Mouse (Mus musculus) forebrain, embryonic 15.5 days (tissue): ENCODE measurements around the gene Aadacl3. TPM values are rescaled to one million over a fixed set of nuclear protein-coding genes. Genes with fewer than 3 reads are reported as not detected.

Source experiments
- ATAC-seq: fragments of 200-750 bp; cut with Nextera tagmentation; replicated peaks from 2 replicates; pipeline ENCODE4 v1.8.0; 2017; ENCODE audit warnings: mild to moderate bottlenecking, moderate TSS enrichment, moderate library complexity
- H3K27ac ChIP-seq: fragments of 300-500 bp; sonication (generic); replicated peaks from 2 replicates; pipeline ENCODE4 v1.5.1; 2015; ENCODE audit warnings: mild to moderate bottlenecking, inconsistent platforms
- H3K27me3 ChIP-seq: fragments of 300-500 bp; sonication (generic); 2 replicates; pipeline ENCODE4 v1.6.1; 2015; ENCODE audit warnings: inconsistent platforms
- H3K36me3 ChIP-seq: fragments of 300-500 bp; sonication (generic); 2 replicates; pipeline ENCODE4 v1.6.1; 2015; ENCODE audit warnings: mild to moderate bottlenecking, inconsistent platforms
- H3K4me1 ChIP-seq: fragments of 300-500 bp; sonication (generic); 2 replicates; pipeline ENCODE4 v1.6.1; 2015; ENCODE audit warnings: inconsistent platforms
- H3K4me2 ChIP-seq: fragments of 300-500 bp; sonication (generic); replicated peaks from 2 replicates; pipeline ENCODE4 v1.6.1; 2015; ENCODE audit warnings: mild to moderate bottlenecking, inconsistent platforms
- H3K4me3 ChIP-seq: fragments of 300-500 bp; sonication (generic); 2 replicates; pipeline ENCODE4 v1.5.1; 2015; ENCODE audit warnings: mild to moderate bottlenecking, inconsistent platforms
- H3K9ac ChIP-seq: fragments of 300-500 bp; sonication (generic); replicated peaks from 2 replicates; pipeline ENCODE4 v1.6.1; 2015; ENCODE audit warnings: mild to moderate bottlenecking, inconsistent platforms
- H3K9me3 ChIP-seq: fragments of 300-500 bp; sonication (generic); 2 replicates; pipeline ENCODE4 v1.6.1; 2016; ENCODE audit warnings: inconsistent platforms
- WGBS: fragments of 180-500 bp; shearing (Covaris S2); methylation state at CpG from one replicate; pipeline ENCODE4 v1.1.7; 2015; ENCODE audit warnings: mixed read lengths; 5-methylcytosine and 5-hydroxymethylcytosine counted together
- polyA plus RNA-seq: library from polyadenylated mRNA; unstranded; fragments of >200 nt; fragmentation: Nextera tagmentation; extraction: Ambion mirVana; gene quantifications from 2 replicates; pipeline ENCODE4 v1.2.1, GENCODE M21; 2015

Aadacl3 gene
- polyA plus RNA-seq, 1 experiment from 2014 or later, result not detected

DNA sequence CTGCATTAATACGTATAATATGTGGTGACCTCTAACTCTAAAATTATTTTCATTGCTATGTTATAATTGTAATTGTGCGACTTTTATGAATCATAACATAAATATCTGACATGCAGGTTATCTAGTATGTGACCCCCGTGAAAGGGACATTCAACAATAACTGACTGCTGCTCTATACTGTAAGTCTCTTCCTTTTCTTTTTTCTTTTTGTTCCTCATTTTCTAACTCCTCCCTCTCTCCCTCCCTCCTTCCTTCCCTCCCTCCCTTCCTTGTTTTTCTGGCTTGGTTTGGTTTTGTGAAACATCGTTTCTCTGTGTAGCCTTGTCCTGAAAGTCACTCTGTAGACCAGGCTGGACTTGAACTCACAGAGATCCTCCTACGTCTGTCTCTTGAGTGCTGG lies 39.0 kb downstream of the Aadacl3 start:
- H3K4me1 ChIP-seq, result no peaks in the 10 kb centered on the region
- H3K27me3 ChIP-seq, result no peaks in the 10 kb centered on the region
- no peak for ATAC-seq
- WGBS, result 79% methylated on average over 5 of the region's 5 CpGs
- H3K9me3 ChIP-seq, result peaks cover 12% of the 10 kb centered on the region; the same call in 1 of the 2 replicates
- H3K4me2 ChIP-seq, result no peak overlapping the region
- H3K36me3 ChIP-seq, result no peaks in the 10 kb centered on the region
- no peak overlapping the region for H3K9ac ChIP-seq
- no peak overlapping the region for H3K4me3 ChIP-seq
- no peak overlapping the region for H3K27ac ChIP-seq

DNA sequence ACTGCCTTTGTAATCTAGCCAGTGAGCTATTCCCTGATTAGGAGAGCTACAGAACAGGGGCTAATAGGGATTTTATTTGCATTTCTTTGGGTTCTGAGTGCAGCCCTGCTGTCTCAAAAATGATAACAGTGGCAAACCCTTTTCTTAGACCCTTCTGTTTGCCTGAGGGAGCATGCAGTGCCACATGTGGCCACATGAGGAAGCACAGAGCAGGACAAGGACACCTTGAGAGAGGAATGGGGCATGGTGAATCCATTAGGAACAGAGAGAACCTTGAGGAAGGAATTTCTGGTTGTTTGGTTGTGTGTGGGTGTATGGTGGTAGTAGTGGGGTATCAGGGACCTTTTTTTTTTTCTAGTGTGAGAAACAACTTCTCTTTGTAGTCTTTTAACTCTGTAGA lies 42.9 kb downstream of the Aadacl3 start:
- no peak overlapping the region for H3K4me2 ChIP-seq
- no peak overlapping the region for H3K27ac ChIP-seq
- H3K9ac ChIP-seq, result no peak overlapping the region
- peaks cover 28% of the 10 kb centered on the region for H3K9me3 ChIP-seq
- no peak overlapping the region for H3K4me3 ChIP-seq
- no peaks in the 10 kb centered on the region for H3K27me3 ChIP-seq
- no peaks in the 10 kb centered on the region for H3K4me1 ChIP-seq
- no peak for ATAC-seq
- H3K36me3 ChIP-seq, result no peaks in the 10 kb centered on the region

DNA sequence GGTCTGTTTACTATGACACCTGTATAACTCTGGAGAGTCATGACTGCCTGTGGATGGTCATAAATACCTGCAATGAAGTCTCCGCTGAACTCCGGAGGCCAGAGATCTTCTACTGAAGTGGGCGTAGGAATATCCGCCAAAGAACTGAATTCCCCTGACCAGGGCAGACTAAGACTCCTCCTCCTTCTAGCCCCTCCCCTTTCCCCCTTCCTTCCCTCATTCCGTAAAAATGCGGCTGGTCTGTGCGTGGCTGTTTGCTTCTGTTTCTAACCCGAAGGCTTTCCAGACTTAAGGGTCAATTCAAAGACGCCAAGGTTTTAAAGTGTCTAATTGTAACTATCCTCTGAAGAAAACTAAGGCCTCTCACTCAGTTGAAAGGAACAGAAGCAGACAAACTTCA lies 55.3 kb downstream of the Aadacl3 start, which contains the start of gene Pramef12:
TSS of gene Pramef12 (minus strand) at position 175 of the 400 bp plus-strand sequence.
- peaks cover 26% of the 10 kb centered on the region for H3K9me3 ChIP-seq
- H3K4me3 ChIP-seq, result no peak within 1 kb of the TSS
- H3K36me3 ChIP-seq, result no peaks in the 10 kb centered on the region
- WGBS, result 87% methylated on average over 9 of the region's 9 CpGs
- H3K27ac ChIP-seq, result no peak within 1 kb of the TSS
- no peak for ATAC-seq
- no peak within 1 kb of the TSS for H3K9ac ChIP-seq
- no peaks in the 10 kb centered on the region for H3K27me3 ChIP-seq
- no peaks in the 10 kb centered on the region for H3K4me1 ChIP-seq
- H3K4me2 ChIP-seq, result no peak within 1 kb of the TSS

DNA sequence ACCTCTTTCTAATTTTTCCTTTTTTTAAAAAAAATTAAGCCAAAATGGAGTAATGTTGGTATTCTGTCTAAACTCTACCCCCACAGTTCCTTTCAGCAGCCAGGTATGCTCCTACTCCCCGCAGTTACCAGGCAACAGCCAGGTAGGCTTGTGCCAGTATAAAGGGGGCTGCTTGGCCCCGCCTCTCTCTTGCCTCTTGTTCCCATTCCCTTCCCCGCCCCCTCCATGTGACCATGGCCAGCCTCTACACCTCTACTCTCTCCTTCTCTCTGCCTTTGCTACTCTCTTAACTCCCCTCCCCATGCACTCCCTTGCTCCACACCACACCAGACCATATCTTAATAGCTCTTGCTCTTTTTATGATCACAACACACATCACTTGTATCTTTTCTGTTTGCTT lies 57.3 kb downstream of the Aadacl3 start:
- Histone ChIP-seq H3K27me3 (no peaks in the 10 kb centered on the region), H3K4me1 (no peaks in the 10 kb centered on the region), H3K9ac (no peak overlapping the region), H3K4me3 (no peak overlapping the region), H3K4me2 (no peak overlapping the region), H3K27ac (no peak overlapping the region), H3K9me3 (peaks cover 20% of the 10 kb centered on the region), H3K36me3 (no peaks in the 10 kb centered on the region)
- ATAC-seq, result no peak
- WGBS, result 60% methylated on average over 3 of the region's 3 CpGs

DNA sequence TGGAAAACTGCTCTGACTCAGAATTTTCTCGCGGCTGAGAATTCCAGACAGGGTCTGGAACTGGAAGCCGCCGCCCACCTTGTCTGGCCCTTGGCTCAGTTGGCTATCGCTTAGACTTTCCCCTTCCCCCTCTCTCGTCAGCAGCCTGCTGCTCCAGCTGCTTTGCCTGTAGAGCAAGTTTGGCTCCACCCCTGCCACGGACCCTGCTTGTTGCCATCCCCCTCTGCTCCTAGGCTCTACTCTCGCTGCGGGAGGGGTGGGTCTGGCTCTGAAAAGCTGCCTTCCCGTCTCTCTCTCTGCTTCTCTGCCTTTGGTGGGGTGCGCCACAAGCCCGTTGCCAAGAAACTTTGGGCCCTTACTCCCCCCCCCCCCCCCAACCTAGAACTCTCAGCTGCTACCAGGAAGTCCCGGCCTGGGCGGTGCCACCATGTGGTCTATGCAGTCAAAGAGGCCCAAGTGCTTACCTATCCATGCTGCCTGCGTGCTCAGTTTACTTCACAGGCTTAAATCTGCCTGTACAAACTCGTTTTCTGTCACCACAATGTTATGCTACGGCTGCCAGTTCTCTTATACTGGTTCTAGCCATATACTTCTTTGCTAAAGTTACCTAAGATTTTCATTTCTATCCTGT lies 59.0 kb downstream of the Aadacl3 start:
- H3K4me3 ChIP-seq, result no peak overlapping the region
- no peak for ATAC-seq
- H3K27ac ChIP-seq, result no peak overlapping the region
- no peak overlapping the region for H3K9ac ChIP-seq
- H3K27me3 ChIP-seq, result no peaks in the 10 kb centered on the region
- no peaks in the 10 kb centered on the region for H3K36me3 ChIP-seq
- H3K4me2 ChIP-seq, result no peak overlapping the region
- H3K4me1 ChIP-seq, result no peaks in the 10 kb centered on the region
- peaks cover 14% of the 10 kb centered on the region for H3K9me3 ChIP-seq
- WGBS, result 11% methylated on average over 17 of the region's 17 CpGs

Other genes starting within 250 kb of the Aadacl3 start
- gene Pramel5, start 183.3 kb downstream of the Aadacl3 start, polyA plus RNA-seq, result not detected in 2 replicates
- gene Gm13128, start 133.5 kb downstream of the Aadacl3 start, polyA plus RNA-seq, result not detected in 2 replicates
- gene Gm13119, start 105.8 kb downstream of the Aadacl3 start, polyA plus RNA-seq, result not detected in 2 replicates
- not detected in 2 replicates for gene Pramef20, start 85.8 kb downstream of the Aadacl3 start, polyA plus RNA-seq
- gene Pramef12, start 55.3 kb downstream of the Aadacl3 start, polyA plus RNA-seq, result not detected in 2 replicates
- not detected in 2 replicates for gene 1700012P22Rik, start 25.0 kb downstream of the Aadacl3 start, polyA plus RNA-seq
- gene Gm9944, start 10.4 kb downstream of the Aadacl3 start, polyA plus RNA-seq, result not detected in 2 replicates
- not detected in 2 replicates for gene 9430007A20Rik, start 56.1 kb upstream of the Aadacl3 start, polyA plus RNA-seq
- not detected in 2 replicates for gene Gm13124, start 101.4 kb upstream of the Aadacl3 start, polyA plus RNA-seq
- not detected in 2 replicates for gene Aadacl4, start 150.0 kb upstream of the Aadacl3 start, polyA plus RNA-seq
- gene Gm436, start 222.6 kb upstream of the Aadacl3 start, polyA plus RNA-seq, result not detected in 2 replicates